Mouse (Mus musculus) layer of hippocampus, postnatal 10 days (tissue): ENCODE results near the gene Pick1. TPM values are rescaled to one million over a fixed set of nuclear protein-coding genes. Genes with fewer than 3 reads are reported as not detected.

ENCODE experiments used
- total RNA-seq, 2 experiments: library from RNA; stranded (reverse); gene quantifications; 2 replicates each; pipeline ENCODE4 v1.2.3; 2021

Gene Pick1
- total RNA-seq, 2 experiments from 2014 or later, result 53.0 to 55.1 TPM

Other genes starting within 250 kb of the Pick1 start
- gene H1f0, start 200.7 kb upstream of the Pick1 start, total RNA-seq, result 10 to 100 TPM; 80.6 to 80.7 TPM
- under 1 TPM; 0.33 to 0.48 TPM for gene Galr3, start 187.3 kb upstream of the Pick1 start, total RNA-seq
- 10 to 100 TPM; 19.5 to 22.2 TPM for gene Ankrd54, start 166.3 kb upstream of the Pick1 start, total RNA-seq
- gene Eif3l, start 154.0 kb upstream of the Pick1 start, total RNA-seq, result 100 to 1,000 TPM in 1 of 2 experiments, 10 to 100 TPM in 1; 94.6 to 102 TPM
- gene Micall1, start 120.3 kb upstream of the Pick1 start, total RNA-seq, result 10 to 100 TPM; 30.4 to 33.0 TPM
- 100 to 1,000 TPM; 120 to 138 TPM for gene Polr2f, start 88.2 kb upstream of the Pick1 start, total RNA-seq
- gene 1700088E04Rik, start 87.9 kb upstream of the Pick1 start, total RNA-seq, result 10 to 100 TPM; 14.7 to 15.4 TPM
- 10 to 100 TPM; 35.7 to 38.0 TPM for gene Sox10, start 63.9 kb upstream of the Pick1 start, total RNA-seq
- gene Gm49486, start 218 bp downstream of the Pick1 start, total RNA-seq, result 1 to 10 TPM in 1 of 2 experiments, under 1 TPM in 1; 0.80 to 1.0 TPM
- gene Slc16a8, start 25.6 kb downstream of the Pick1 start, total RNA-seq, result under 1 TPM in 1 of 2 experiments, not detected in 1; 0.41 TPM
- 1 to 10 TPM; 2.8 to 4.8 TPM for gene Baiap2l2, start 56.4 kb downstream of the Pick1 start, total RNA-seq
- gene Pla2g6, start 99.2 kb downstream of the Pick1 start, total RNA-seq, result 10 to 100 TPM; 18.3 to 22.5 TPM
- 1 to 10 TPM; 1.7 to 2.0 TPM for gene Maff, start 117.4 kb downstream of the Pick1 start, total RNA-seq
- gene Tmem184b, start 174.4 kb downstream of the Pick1 start, total RNA-seq, result 10 to 100 TPM; 46.1 to 48.1 TPM
- gene Csnk1e, start 226.4 kb downstream of the Pick1 start, total RNA-seq, result 100 to 1,000 TPM; 172 to 178 TPM